Mouse (Mus musculus) olfactory bulb, adult 2 months (tissue): ENCODE results near the gene Swt1. TPM values are rescaled to one million over a fixed set of nuclear protein-coding genes. Genes with fewer than 3 reads are reported as not detected.

Experiments
- H3K27ac ChIP-seq: fragments of 200-500 bp; 2 replicates; pipeline ENCODE4 v1.5.1; 2012; ENCODE audit warnings: low read depth, low read length; ENCODE audit not compliant: insufficient read depth
- H3K4me1 ChIP-seq: fragments of 200-500 bp; 2 replicates; pipeline ENCODE4 v1.6.1; 2012; ENCODE audit warnings: low read length; ENCODE audit not compliant: control insufficient read depth, insufficient read depth
- H3K4me3 ChIP-seq: fragments of 200-500 bp; 2 replicates; pipeline ENCODE4 v1.5.1; 2012; ENCODE audit warnings: mild to moderate bottlenecking, low read depth, low read length, moderate library complexity; ENCODE audit not compliant: insufficient read depth
- CTCF ChIP-seq: fragments of 200-500 bp; IDR thresholded peaks from 2 replicates; pipeline ENCODE4 v1.5.1; 2012; ENCODE audit warnings: low read depth, mild to moderate bottlenecking, low read length, moderate library complexity; ENCODE audit not compliant: insufficient read depth
- POLR2A ChIP-seq: fragments of 200-500 bp; IDR thresholded peaks from 2 replicates; pipeline ENCODE4 v1.6.1; 2012; ENCODE audit warnings: mild to moderate bottlenecking, low read depth, low read length, moderate library complexity; ENCODE audit not compliant: insufficient read depth
- WGBS: fragments of 180-500 bp; shearing (Covaris S2); methylation state at CpG from one replicate; pipeline ENCODE4 v1.1.7; 2018; 5-methylcytosine and 5-hydroxymethylcytosine counted together
- polyA plus RNA-seq: library from polyadenylated mRNA; stranded (reverse); fragments of >200 nt; gene quantifications from 2 replicates; pipeline ENCODE4 v1.2.4, GENCODE M21; 2012; ENCODE audit warnings: low replicate concordance; ENCODE audit not compliant: missing spikeins, insufficient read depth, insufficient read length

The Swt1 gene
- polyA plus RNA-seq, 1 experiment, result not detected

DNA sequence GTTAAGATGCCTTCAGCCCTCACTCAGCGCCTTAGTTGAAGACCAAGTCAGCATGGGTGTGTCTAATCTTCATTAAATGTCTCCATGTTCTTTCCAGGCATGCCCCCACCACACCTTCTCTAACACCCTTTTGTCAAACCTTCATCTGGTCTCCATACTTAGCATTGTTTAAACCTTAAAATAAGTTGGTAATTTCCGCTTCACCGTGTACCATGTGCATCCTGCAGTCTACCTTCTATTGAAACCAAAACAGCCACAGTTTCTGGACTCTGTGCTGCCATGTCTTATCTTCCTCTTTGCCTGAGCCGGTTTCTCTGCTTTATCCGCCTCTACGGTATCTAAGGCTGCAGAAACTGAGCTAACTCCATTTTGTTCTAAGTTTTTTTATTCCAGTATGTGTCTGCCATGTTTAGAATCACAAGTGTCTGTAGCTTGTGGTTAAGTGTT, 81.6 kb downstream of the Swt1 start:
- TF ChIP-seq POLR2A (no peak), CTCF (no peak)
- H3K4me3 ChIP-seq, result no peak overlapping the region
- H3K27ac ChIP-seq, result no peak overlapping the region
- H3K4me1 ChIP-seq, result no peaks in the 10 kb centered on the region; the same call in 1 of the 2 replicates
- 47% methylated on average over 6 of the region's 6 CpGs for WGBS

DNA sequence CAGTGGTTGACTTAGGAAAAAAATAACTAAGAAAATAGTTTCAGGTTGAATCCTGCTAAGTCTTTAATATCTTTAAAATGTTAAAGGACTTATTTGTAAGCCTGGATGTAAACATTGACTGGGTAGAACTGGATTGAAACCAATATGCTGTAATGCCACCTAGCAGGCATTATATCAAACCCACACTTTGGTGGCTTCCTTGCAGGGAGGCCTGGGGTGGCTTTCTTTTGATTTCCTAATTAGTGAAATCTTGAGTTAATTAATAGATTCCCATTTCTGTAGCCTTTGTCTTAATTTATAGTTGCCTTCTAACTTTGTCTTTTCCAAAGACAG, 82.4 kb downstream of the Swt1 start:
- Histone ChIP-seq H3K4me1 (no peaks in the 10 kb centered on the region; the same call in 1 of the 2 replicates), H3K27ac (no peak overlapping the region)
- TF ChIP-seq POLR2A (no peak), CTCF (no peak)

DNA sequence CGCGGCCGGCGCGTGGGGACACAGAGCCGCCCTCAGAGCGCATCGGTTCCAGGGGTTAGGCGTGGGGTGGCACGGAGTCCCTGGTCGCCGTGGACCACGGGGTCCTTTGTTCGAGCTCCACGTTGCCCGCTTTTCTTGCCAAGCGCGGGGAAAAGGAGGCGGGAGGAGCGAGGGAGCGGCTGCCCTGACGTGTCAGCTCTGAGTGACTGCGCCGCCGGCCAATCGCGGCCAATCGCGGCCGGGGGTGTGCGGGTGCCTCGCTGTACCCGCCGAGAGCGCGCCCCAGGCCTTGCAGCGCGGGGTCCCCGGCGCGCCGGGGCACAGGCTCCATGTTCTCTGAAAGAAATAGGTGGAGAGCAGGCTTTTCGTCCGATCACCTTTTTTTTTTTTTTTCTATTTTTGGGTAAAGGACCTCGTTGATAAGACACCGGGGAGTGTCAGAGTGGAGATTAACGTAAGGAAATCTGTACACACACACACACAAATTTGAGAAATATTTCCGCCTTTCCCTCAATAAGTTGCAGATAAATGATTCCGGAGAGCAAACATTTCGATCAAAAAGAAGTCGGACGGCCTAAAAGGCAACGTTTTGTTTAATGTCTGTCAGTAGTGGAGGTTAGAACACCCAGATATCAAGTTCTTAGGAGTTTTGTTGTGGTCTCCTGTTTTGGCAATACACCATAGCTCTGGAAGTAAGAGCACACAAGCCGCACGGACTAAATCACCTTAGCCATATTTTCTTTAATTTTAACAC, 83.0 kb downstream of the Swt1 start:
- peak overlapping the region; percentile 72 for H3K27ac ChIP-seq
- no peak for TF ChIP-seq CTCF
- 0 out of 2 replicates have a peak, but pooled peaks have one; percentile 40 for TF ChIP-seq POLR2A
- H3K4me3 ChIP-seq, result peak overlapping the region; percentile 79
- no peaks in the 10 kb centered on the region; the same call in 1 of the 2 replicates for H3K4me1 ChIP-seq
- WGBS, result under 1% methylated on average over 55 of the region's 55 CpGs

More for the DNA sequence above, 82.4 kb downstream of the Swt1 start:
- no peak overlapping the region for H3K4me3 ChIP-seq

DNA sequence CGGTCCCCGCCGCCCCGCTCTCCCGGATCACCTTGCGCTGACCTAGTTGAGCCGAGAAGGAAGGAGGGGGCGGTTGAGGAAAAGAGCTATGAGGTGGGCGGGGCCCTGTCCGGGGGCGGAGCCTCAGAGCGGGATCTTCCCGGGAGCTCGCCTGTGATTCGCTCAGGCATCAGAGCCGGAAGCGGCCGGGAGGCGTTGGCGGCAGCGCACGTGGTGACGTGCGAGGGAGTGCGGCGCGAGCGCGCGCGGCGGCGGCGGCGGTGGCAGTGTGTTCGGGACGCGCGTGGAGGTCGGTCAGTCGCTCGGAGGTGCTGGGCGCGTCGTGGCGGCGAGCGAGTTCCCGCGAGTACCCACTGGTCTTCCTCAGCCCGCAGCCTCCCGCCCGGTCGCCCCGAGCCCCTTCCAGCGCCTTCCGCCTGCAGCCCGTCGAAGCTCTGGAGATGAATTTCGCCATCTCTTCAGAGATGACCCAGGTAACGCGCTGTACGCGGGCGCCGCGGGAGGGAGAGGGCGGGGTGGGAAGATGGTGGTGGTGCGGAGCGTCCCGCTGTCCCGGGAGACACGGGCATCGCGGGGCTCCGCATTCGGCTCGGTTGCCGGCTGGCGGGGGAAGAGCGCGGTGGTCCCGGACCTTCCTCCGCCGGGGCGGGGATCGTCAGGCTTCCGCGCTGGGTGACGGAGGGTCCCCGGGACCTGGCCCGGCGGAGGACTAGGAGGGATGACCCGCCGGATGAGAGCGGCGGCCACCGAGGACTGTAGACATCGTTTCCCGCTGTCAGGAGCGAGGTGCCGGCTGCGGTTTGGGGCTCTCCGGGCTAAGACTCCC, 83.8 kb downstream of the Swt1 start, which contains the start of gene Ivns1abp:
TSS of gene Ivns1abp (plus strand) at position 195 of the 826 bp plus-strand sequence.
- TF ChIP-seq POLR2A (peak; percentile 91), CTCF (no peak)
- under 1% methylated on average over 103 of the region's 104 CpGs for WGBS
- Histone ChIP-seq H3K4me3 (peak within 1 kb of the TSS; percentile 79), H3K4me1 (no peaks in the 10 kb centered on the region; the same call in 1 of the 2 replicates), H3K27ac (peak within 1 kb of the TSS; percentile 91)

DNA sequence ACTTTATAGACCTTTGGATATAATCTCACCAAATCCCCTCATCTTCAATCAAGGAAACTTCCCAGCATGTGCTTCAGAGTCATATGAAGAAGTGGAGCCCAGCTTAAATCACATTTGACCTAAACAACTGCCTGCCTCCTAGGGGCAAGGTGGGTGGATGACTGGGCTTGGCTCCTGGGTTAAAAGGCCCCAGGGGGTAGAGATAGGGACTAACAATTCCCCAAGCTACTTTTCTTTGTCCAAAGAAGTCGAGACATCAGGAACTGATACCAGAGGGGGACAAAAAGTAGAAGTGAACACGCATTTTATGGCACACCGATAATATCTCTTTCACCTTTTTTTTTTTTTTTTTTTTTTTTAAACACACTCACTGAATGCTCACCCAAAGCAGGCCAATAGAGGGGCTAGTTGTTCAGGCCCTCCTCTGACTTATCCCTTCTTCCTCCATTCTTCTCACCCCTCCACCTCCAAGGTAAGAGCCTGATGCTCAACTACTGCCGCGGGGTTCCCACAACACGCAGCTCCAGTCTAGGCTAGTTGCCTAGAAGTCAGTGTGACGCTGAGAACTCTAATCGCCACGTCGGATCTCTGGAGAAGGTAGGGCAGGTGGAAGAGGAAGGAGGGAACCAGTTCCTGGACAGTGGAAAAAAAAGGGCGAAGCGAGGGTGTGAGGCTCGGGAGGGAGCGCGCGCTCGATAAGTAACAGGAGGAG, 84.5 kb downstream of the Swt1 start:
- WGBS, result 5% methylated on average over 17 of the region's 17 CpGs
- Histone ChIP-seq H3K4me3 (peak overlapping the region; percentile 79), H3K4me1 (no peaks in the 10 kb centered on the region; the same call in 1 of the 2 replicates), H3K27ac (peak overlapping the region; percentile 91)
- TF ChIP-seq CTCF, result no peak
- TF ChIP-seq POLR2A, result no peak

DNA sequence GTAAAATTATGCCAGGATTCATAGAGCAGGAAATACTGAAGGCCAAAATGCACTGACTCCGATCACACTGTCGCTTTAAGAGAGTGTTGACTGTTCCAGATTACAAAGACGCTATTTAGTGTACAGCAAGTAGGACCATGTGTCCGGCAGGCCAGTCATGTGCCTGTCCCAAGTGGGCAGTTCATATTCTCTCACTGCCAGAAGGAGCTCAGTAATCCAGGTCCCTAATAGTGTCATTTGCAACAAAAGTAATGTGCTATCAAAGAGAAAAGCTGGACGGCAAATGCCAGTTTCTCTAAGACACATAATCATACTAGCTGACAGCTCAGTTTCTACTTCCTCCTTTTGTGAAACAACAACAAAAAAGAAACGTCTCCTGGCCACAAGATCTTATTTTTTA, 85.3 kb downstream of the Swt1 start:
- H3K4me3 ChIP-seq, result no peak overlapping the region
- WGBS, result 40% methylated on average over 6 of the region's 6 CpGs

DNA sequence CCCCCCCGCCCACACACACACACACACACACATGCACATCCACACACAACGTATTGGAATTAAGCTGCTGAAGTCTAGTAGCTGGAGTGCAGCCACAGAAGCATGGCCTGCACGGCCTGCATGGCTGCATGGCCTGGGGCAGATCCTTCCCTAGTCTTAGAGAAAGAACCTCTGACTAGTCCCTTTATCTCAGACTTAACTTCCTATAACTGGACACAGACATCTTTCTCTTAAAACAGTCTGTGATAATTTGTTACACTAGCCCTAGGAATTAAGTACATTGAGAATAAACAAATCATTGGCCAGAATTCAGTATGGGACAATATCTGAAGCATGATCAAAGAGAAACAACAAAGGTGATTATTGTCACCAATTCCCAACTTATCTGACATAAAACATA, 85.9 kb downstream of the Swt1 start:
- 68% methylated on average over 3 of the region's 3 CpGs for WGBS
- no peak overlapping the region for H3K4me3 ChIP-seq
- no peaks in the 10 kb centered on the region for H3K4me1 ChIP-seq
- no peak overlapping the region for H3K27ac ChIP-seq
- TF ChIP-seq CTCF (no peak), POLR2A (no peak)

More for the DNA sequence above, 85.3 kb downstream of the Swt1 start:
- no peaks in the 10 kb centered on the region for H3K4me1 ChIP-seq
- TF ChIP-seq CTCF, result no peak
- TF ChIP-seq POLR2A, result no peak
- 0 out of 2 replicates have a peak overlapping the region, but pooled peaks have one; percentile 53 for H3K27ac ChIP-seq

DNA sequence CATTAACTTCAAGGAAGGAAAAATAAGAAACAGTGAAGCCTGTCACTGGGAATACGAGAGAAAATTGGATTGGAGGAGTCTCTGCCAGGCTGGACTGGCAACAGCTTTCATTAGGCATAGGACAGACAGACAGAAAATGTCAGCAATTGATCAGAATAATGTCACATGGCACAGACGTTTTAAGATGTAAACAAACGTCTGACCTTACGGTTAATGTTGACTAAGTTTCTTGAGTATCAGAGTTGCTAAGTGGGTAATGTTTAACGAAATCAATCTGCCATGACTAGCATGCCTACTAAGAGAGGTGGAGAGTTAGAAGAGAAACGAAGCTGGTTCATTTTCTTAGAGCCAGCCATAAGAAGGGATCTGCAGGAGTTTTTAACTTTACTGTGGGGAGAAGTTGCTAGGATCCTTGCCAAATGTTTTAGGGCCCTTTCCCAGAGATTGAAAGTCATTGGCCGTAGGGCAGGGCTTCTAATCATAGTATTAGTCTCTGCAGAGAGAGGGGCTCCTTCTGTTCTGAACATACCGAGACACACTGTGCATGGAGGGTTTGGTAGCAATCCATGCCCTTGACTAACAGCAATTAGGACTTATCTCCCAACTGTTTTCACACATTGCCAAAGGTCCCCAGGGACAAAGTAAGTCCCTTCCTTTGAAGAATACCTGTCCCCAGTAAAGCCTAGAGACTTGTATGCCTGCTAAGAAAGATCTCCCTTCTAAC, 86.8 kb downstream of the Swt1 start:
- 83% methylated on average over 8 of the region's 8 CpGs for WGBS
- TF ChIP-seq POLR2A (no peak), CTCF (no peak)
- no peaks in the 10 kb centered on the region for H3K4me1 ChIP-seq
- no peak overlapping the region for H3K4me3 ChIP-seq
- no peak overlapping the region for H3K27ac ChIP-seq
